Mouse (Mus musculus) forebrain, embryonic 13.5 days (tissue): ENCODE measurements around the gene Ttll7. TPM values are rescaled to one million over a fixed set of nuclear protein-coding genes. Genes with fewer than 3 reads are reported as not detected.

Experiments used
- ATAC-seq: fragments of 200-750 bp; cut with Nextera tagmentation; 2 replicates; pipeline ENCODE4 v1.8.0; 2017
- H3K27ac ChIP-seq: fragments of 300-500 bp; sonication (generic); 2 replicates; pipeline ENCODE4 v1.5.1; 2015; ENCODE audit warnings: inconsistent platforms, mild to moderate bottlenecking, moderate library complexity
- H3K27me3 ChIP-seq: fragments of 300-500 bp; sonication (generic); 2 replicates; pipeline ENCODE4 v1.6.1; 2015; ENCODE audit warnings: mild to moderate bottlenecking, inconsistent platforms
- H3K36me3 ChIP-seq: fragments of 300-500 bp; sonication (generic); 2 replicates; pipeline ENCODE4 v1.6.1; 2015; ENCODE audit warnings: mild to moderate bottlenecking, inconsistent platforms; ENCODE audit not compliant: poor library complexity, severe bottlenecking
- H3K4me1 ChIP-seq: fragments of 300-500 bp; sonication (generic); 2 replicates; pipeline ENCODE4 v1.6.1; 2015; ENCODE audit warnings: inconsistent platforms
- H3K4me2 ChIP-seq: fragments of 300-500 bp; sonication (generic); 2 replicates; pipeline ENCODE4 v1.6.1; 2015; ENCODE audit warnings: inconsistent platforms, mild to moderate bottlenecking, moderate library complexity
- H3K4me3 ChIP-seq: fragments of 300-500 bp; sonication (generic); 2 replicates; pipeline ENCODE4 v1.5.1; 2015; ENCODE audit warnings: mild to moderate bottlenecking, inconsistent platforms
- H3K9ac ChIP-seq: fragments of 300-500 bp; sonication (generic); 2 replicates; pipeline ENCODE4 v1.6.1; 2015; ENCODE audit warnings: mild to moderate bottlenecking, inconsistent platforms
- H3K9me3 ChIP-seq: fragments of 300-500 bp; sonication (generic); replicated peaks from 2 replicates; pipeline ENCODE4 v1.6.1; 2016; ENCODE audit warnings: inconsistent platforms
- WGBS: fragments of 180-500 bp; shearing (Covaris S2); methylation state at CpG from one replicate; pipeline ENCODE4 v1.1.7; 2015; 5-methylcytosine and 5-hydroxymethylcytosine counted together
- polyA plus RNA-seq: library from polyadenylated mRNA; unstranded; fragments of >200 nt; fragmentation: Nextera tagmentation; extraction: Ambion mirVana; gene quantifications from 2 replicates; pipeline ENCODE4 v1.2.1, GENCODE M21; 2015

The Ttll7 gene
- 6.0 and 6.1 TPM in 2 replicates for polyA plus RNA-seq

- Histone ChIP-seq H3K4me2 (peak within 1 kb of the TSS; percentile 78), H3K27me3 (no peaks in the 10 kb centered on the region), H3K36me3 (no peaks in the 10 kb centered on the region), H3K27ac (peak within 1 kb of the TSS; percentile 73), H3K9ac (peak within 1 kb of the TSS; percentile 83), H3K4me1 (peaks cover 16% of the 10 kb centered on the region), H3K9me3 (no peaks in the 10 kb centered on the region), H3K4me3 (peak within 1 kb of the TSS; percentile 77)
- WGBS: under 1% methylated on average over 36 of the region's 36 CpGs
- ATAC-seq: peak; percentile 99
Measured at GRCm38 (mm10) chr3:146851966-146852891, at the start of gene Ttll7. Ttll7 (plus strand) TSS chr3:146852367.

GRCm38 (mm10) chr3:146812041-146812878 lies 39.9 kb upstream of the Ttll7 start:
- H3K4me2 ChIP-seq: peak overlapping the region; percentile 87
- H3K27ac ChIP-seq: peak overlapping the region; percentile 84
- H3K4me3 ChIP-seq: peak overlapping the region; percentile 99
- peak; percentile 76 for ATAC-seq
- H3K9me3 ChIP-seq: no peaks in the 10 kb centered on the region
- peaks cover 22% of the 10 kb centered on the region for H3K4me1 ChIP-seq
- H3K9ac ChIP-seq: peak overlapping the region; percentile 96
- no peaks in the 10 kb centered on the region for H3K36me3 ChIP-seq
- H3K27me3 ChIP-seq: peaks cover 6% of the 10 kb centered on the region; the same call in 1 of the 2 replicates
- under 1% methylated on average over 51 of the region's 60 CpGs for WGBS

GRCm38 (mm10) chr3:146812901-146813393 lies 39.2 kb upstream of the Ttll7 start, which contains the start of gene Prkacb:
Prkacb (minus strand) TSS chr3:146812990.
- Histone ChIP-seq H3K9me3 (no peaks in the 10 kb centered on the region), H3K27me3 (peaks cover 6% of the 10 kb centered on the region; the same call in 1 of the 2 replicates), H3K27ac (peak within 1 kb of the TSS; percentile 84), H3K9ac (peak within 1 kb of the TSS; percentile 96), H3K36me3 (no peaks in the 10 kb centered on the region), H3K4me2 (peak within 1 kb of the TSS; percentile 87), H3K4me1 (peaks cover 22% of the 10 kb centered on the region), H3K4me3 (peak within 1 kb of the TSS; percentile 99)
- ATAC-seq: peak; percentile 98
- WGBS: under 1% methylated on average over 57 of the region's 60 CpGs

- Histone ChIP-seq H3K4me1 (peaks cover 22% of the 10 kb centered on the region), H3K9me3 (no peaks in the 10 kb centered on the region), H3K27ac (no peak overlapping the region), H3K4me2 (peak overlapping the region; percentile 87), H3K4me3 (peak overlapping the region; percentile 99), H3K9ac (peak overlapping the region; percentile 96), H3K36me3 (no peaks in the 10 kb centered on the region), H3K27me3 (peaks cover 6% of the 10 kb centered on the region; the same call in 1 of the 2 replicates)
- WGBS: 62% methylated on average over 7 of the region's 7 CpGs
- ATAC-seq: no peak
Measured at GRCm38 (mm10) chr3:146813624-146814023, 38.5 kb upstream of the Ttll7 start.

- no peaks in the 10 kb centered on the region for H3K36me3 ChIP-seq
- no peak for ATAC-seq
- no peaks in the 10 kb centered on the region for H3K9me3 ChIP-seq
- 0 out of 2 replicates have a peak, but pooled peaks cover 8% of the 10 kb centered on the region for H3K27me3 ChIP-seq
- 90% methylated on average over 4 of the region's 4 CpGs for WGBS
- no peak overlapping the region for H3K4me3 ChIP-seq
- no peak overlapping the region for H3K27ac ChIP-seq
- H3K4me2 ChIP-seq: no peak overlapping the region
- H3K4me1 ChIP-seq: no peaks in the 10 kb centered on the region
- no peak overlapping the region for H3K9ac ChIP-seq
Measured at GRCm38 (mm10) chr3:146820718-146821117, 31.4 kb upstream of the Ttll7 start.

GRCm38 (mm10) chr3:146842766-146843165 lies 9.4 kb upstream of the Ttll7 start:
- ATAC-seq: no peak
- Histone ChIP-seq H3K27ac (no peak overlapping the region), H3K9ac (no peak overlapping the region), H3K4me2 (no peak overlapping the region), H3K9me3 (no peaks in the 10 kb centered on the region), H3K4me1 (peaks cover 5% of the 10 kb centered on the region; the same call in 1 of the 2 replicates), H3K36me3 (no peaks in the 10 kb centered on the region), H3K4me3 (no peak overlapping the region), H3K27me3 (no peaks in the 10 kb centered on the region)
- WGBS: 84% methylated on average over 3 of the region's 3 CpGs

- Histone ChIP-seq H3K9me3 (no peaks in the 10 kb centered on the region), H3K27ac (no peak overlapping the region), H3K9ac (no peak overlapping the region), H3K36me3 (no peaks in the 10 kb centered on the region), H3K4me2 (no peak overlapping the region), H3K4me3 (no peak overlapping the region), H3K27me3 (no peaks in the 10 kb centered on the region), H3K4me1 (peaks cover 5% of the 10 kb centered on the region; the same call in 1 of the 2 replicates)
- ATAC-seq: no peak
- 53% methylated on average over 6 of the region's 6 CpGs for WGBS
Measured at GRCm38 (mm10) chr3:146843470-146843869, 8.7 kb upstream of the Ttll7 start.

GRCm38 (mm10) chr3:146846237-146846636 lies 5.9 kb upstream of the Ttll7 start:
- no peak overlapping the region for H3K9ac ChIP-seq
- H3K27ac ChIP-seq: no peak overlapping the region
- H3K4me3 ChIP-seq: no peak overlapping the region
- H3K4me1 ChIP-seq: peaks cover 5% of the 10 kb centered on the region; the same call in 1 of the 2 replicates
- no peaks in the 10 kb centered on the region for H3K27me3 ChIP-seq
- 94% methylated on average over 5 of the region's 5 CpGs for WGBS
- no peak for ATAC-seq
- no peaks in the 10 kb centered on the region for H3K36me3 ChIP-seq
- H3K4me2 ChIP-seq: no peak overlapping the region
- H3K9me3 ChIP-seq: no peaks in the 10 kb centered on the region

- Histone ChIP-seq H3K27ac (no peak overlapping the region), H3K9me3 (no peaks in the 10 kb centered on the region), H3K36me3 (no peaks in the 10 kb centered on the region), H3K4me3 (no peak overlapping the region), H3K9ac (no peak overlapping the region), H3K4me2 (no peak overlapping the region), H3K4me1 (peaks cover 16% of the 10 kb centered on the region), H3K27me3 (no peaks in the 10 kb centered on the region)
- WGBS: 91% methylated on average over 8 of the region's 8 CpGs
- ATAC-seq: no peak
Measured at GRCm38 (mm10) chr3:146848112-146848511, 4.1 kb upstream of the Ttll7 start.

GRCm38 (mm10) chr3:146849360-146849759 lies 2.8 kb upstream of the Ttll7 start:
- Histone ChIP-seq H3K4me3 (no peak overlapping the region), H3K27me3 (no peaks in the 10 kb centered on the region), H3K4me1 (peaks cover 19% of the 10 kb centered on the region), H3K36me3 (no peaks in the 10 kb centered on the region), H3K9ac (no peak overlapping the region), H3K4me2 (no peak overlapping the region), H3K27ac (no peak overlapping the region), H3K9me3 (no peaks in the 10 kb centered on the region)
- no peak for ATAC-seq
- WGBS: 92% methylated on average over 7 of the region's 7 CpGs

GRCm38 (mm10) chr3:146854473-146855087 lies 2.4 kb downstream of the Ttll7 start:
- no peaks in the 10 kb centered on the region for H3K36me3 ChIP-seq
- no peaks in the 10 kb centered on the region for H3K27me3 ChIP-seq
- H3K4me1 ChIP-seq: peaks cover 16% of the 10 kb centered on the region
- no peaks in the 10 kb centered on the region for H3K9me3 ChIP-seq
- no peak overlapping the region for H3K27ac ChIP-seq
- H3K4me3 ChIP-seq: no peak overlapping the region
- no peak overlapping the region for H3K4me2 ChIP-seq
- no peak overlapping the region for H3K9ac ChIP-seq
- ATAC-seq: no peak
- WGBS: 81% methylated on average over 7 of the region's 7 CpGs
